In the genomic region with DNA sequence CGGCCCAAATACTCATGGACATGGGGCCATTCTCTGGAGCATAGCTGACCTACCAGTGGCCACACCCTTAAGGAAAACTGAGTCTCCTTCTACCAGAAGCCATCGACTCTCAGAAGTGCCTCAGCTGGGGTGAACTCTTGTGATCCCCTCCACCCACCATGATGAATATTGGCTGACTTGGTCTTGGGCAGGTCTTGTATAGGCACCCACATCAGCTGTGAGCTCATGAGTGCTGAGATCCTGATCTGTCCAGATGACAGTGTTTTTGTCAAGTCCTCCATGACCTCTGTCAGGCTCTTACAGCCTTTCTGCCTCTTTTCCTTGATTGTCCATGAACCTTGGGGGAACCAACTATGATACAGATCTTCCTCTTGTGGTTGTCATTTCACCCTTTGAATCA, we compare ENCODE assay signal across 18 mouse cellular contexts.
"Had no signal": no experiment of that assay in that cellular context is flagged by ENCODE, and none has a peak within 500 bp of the region (broad histone marks: within the 10 kb centered on the region; RNA-seq: fewer than 3 reads in every experiment).

No protein-coding gene starts in this region.

- H3K9ac ChIP-seq: heart, embryonic 15.5 days; hindbrain, embryonic 13.5 days; hindbrain, embryonic 15.5 days; kidney, embryonic 15.5 days; limb, embryonic 13.5 days; limb, embryonic 15.5 days; liver, embryonic 12.5 days; liver, embryonic 14.5 days had no signal

- H3K9me3 ChIP-seq: heart, embryonic 15.5 days; hindbrain, embryonic 13.5 days; hindbrain, embryonic 15.5 days; kidney, embryonic 15.5 days; limb, embryonic 13.5 days; limb, embryonic 15.5 days; liver, embryonic 12.5 days had no signal

- DNase-seq: gastrocnemius, postnatal 14 days; gastrocnemius, postnatal 36 days; heart, postnatal 36 days; layer of hippocampus, adult 9-11 months; layer of hippocampus, postnatal 36 days; left cerebral cortex, postnatal 4 days had no signal

- H3K27me3 ChIP-seq: heart, embryonic 15.5 days; hindbrain, embryonic 13.5 days; hindbrain, embryonic 15.5 days; kidney, embryonic 15.5 days; limb, embryonic 13.5 days; limb, embryonic 15.5 days; liver, embryonic 12.5 days had no signal

- ATAC-seq: hindbrain, postnatal 0 days; liver, embryonic 12.5 days had no signal

- H3K4me3 ChIP-seq: heart, adult 2 months; heart, embryonic 15.5 days; hindbrain, embryonic 13.5 days; hindbrain, embryonic 15.5 days; kidney, embryonic 15.5 days; limb, embryonic 13.5 days; limb, embryonic 15.5 days; liver, embryonic 12.5 days had no signal

- H3K36me3 ChIP-seq: heart, embryonic 15.5 days; hindbrain, embryonic 13.5 days; hindbrain, embryonic 15.5 days; kidney, embryonic 15.5 days; limb, embryonic 13.5 days; limb, embryonic 15.5 days; liver, embryonic 12.5 days had no signal

- H3K27ac ChIP-seq: heart, adult 2 months; heart, embryonic 15.5 days; hindbrain, embryonic 13.5 days; hindbrain, embryonic 15.5 days; hindbrain, postnatal 0 days; kidney, postnatal 0 days; limb, embryonic 13.5 days; limb, embryonic 15.5 days; liver, embryonic 12.5 days; liver, embryonic 14.5 days had no signal

- H3K4me1 ChIP-seq: hindbrain, embryonic 13.5 days; hindbrain, embryonic 15.5 days; liver, embryonic 12.5 days had no signal

- H3K4me2 ChIP-seq: heart, embryonic 11.5 days; heart, embryonic 15.5 days; hindbrain, embryonic 13.5 days; hindbrain, embryonic 15.5 days; kidney, embryonic 15.5 days; limb, embryonic 13.5 days; limb, embryonic 15.5 days; liver, embryonic 12.5 days had no signal
